Mouse (Mus musculus) heart, adult 2 months (tissue): ENCODE data around the gene Igf2r.

ENCODE experiments used
- CTCF ChIP-seq: fragments of 200-600 bp; IDR thresholded peaks from 2 replicates; pipeline ENCODE4 v1.8.1; 2022; ENCODE audit warnings: antibody characterized with exemption, mild to moderate bottlenecking, moderate library complexity
- POLR2A ChIP-seq: fragments of 200-500 bp; IDR thresholded peaks from 2 replicates; pipeline ENCODE4 v1.6.1; 2011; ENCODE audit warnings: mild to moderate bottlenecking, low read depth, low read length, control low read depth; ENCODE audit not compliant: insufficient read depth

DNA sequence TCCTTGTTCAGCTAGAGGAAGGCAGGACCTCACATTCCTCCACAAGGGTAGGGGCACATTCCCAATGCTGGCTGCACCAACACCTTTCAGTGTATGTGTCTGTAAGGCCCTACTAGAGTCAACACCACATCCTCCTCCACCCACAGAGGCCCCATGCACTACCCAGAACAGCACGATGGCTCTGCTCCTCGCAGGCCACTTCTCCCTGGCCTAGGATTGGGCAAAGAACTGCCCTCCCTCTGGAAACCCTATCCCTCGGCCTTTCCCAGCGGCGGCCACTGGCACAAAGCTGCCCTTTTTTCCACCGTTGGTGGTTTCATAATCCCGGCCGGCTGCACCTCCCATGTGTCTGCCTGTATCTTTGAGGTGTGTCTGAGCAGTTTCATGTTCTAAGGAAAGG is 46.8 kb downstream of the Igf2r start:
- TF ChIP-seq CTCF (no peak), POLR2A (0 out of 2 replicates have a peak, but pooled peaks have one; percentile 13)
